12 mouse cellular contexts compared by ENCODE assay signal in the genomic region with DNA sequence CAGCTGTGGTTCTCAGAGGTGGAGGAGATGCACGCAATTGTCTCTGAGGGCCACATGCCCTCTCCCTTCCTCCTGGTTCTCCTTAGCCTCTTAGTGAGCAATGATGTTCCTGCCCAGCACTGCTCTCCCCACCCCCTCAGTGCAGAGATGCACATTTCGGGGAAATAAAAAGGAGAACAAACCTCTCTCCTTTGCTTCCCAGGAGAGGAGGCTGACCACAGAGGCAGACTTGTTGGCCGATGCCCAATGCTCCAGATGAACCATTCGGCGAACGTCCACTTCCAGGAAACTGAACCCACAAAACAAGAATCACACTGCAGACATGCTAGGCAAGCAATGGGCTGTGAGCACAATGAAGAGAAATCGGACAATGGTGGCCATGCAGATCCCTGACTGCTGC.
DNase-seq lines count a peak whose midpoint lies in the region; ATAC-seq and TF ChIP-seq lines count a peak whose summit lies in the region.
"Had no signal": no experiment of that assay in that cellular context is flagged by ENCODE, and none has a peak within 500 bp of the region (broad histone marks: within the 10 kb centered on the region; RNA-seq: fewer than 3 reads in every experiment).

No protein-coding gene starts in this region.

- WGBS in stomach, postnatal 0 days: 73% methylated on average over 7 of the region's 7 CpGs

- H3K4me1 ChIP-seq in bone marrow macrophage, adult 2 months (ENCODE audit: control insufficient read depth, insufficient read depth, low read length): peaks cover 65% of the 10 kb centered on the region
- no peaks in the 10 kb centered on the region for H3K4me1 ChIP-seq in stomach, postnatal 0 days (replicated peaks; ENCODE audit: control insufficient read depth, insufficient read depth)
- H3K4me1 ChIP-seq: forebrain, embryonic 13.5 days had no signal

- TF ChIP-seq POLR2A in bone marrow macrophage, adult 2 months (IDR thresholded peaks at IDR 0.05; ENCODE audit: borderline replicate concordance, low read depth, low read length): no peak

- H3K9ac ChIP-seq in stomach, postnatal 0 days (ENCODE audit: low read length): no peak overlapping the region
- H3K9ac ChIP-seq: forebrain, embryonic 13.5 days; kidney, embryonic 15.5 days had no signal

- no peak for ATAC-seq in stomach, postnatal 0 days (ENCODE audit: low FRiP score, low TSS enrichment)
- ATAC-seq: forebrain, embryonic 13.5 days; Patski had no signal

- H3K4me3 ChIP-seq in bone marrow macrophage, adult 2 months (ENCODE audit: insufficient read depth, low read length): no peak overlapping the region
- H3K4me3 ChIP-seq in stomach, postnatal 0 days (ENCODE audit: low read depth, low read length): no peak overlapping the region
- H3K4me3 ChIP-seq: forebrain, embryonic 13.5 days; hindbrain, embryonic 10.5 days; kidney, embryonic 15.5 days had no signal

- intact Hi-C loops in left cerebral cortex, postnatal 25 days (cut with DNase I): no loop called here

- TF ChIP-seq CTCF in bone marrow macrophage, adult 2 months (IDR thresholded peaks at IDR 0.05; ENCODE audit: low read depth, low read length): no peak
- no peak for TF ChIP-seq CTCF in stomach, postnatal 0 days (IDR thresholded peaks at IDR 0.05; ENCODE audit: low read depth)

- H3K27me3 ChIP-seq in stomach, postnatal 0 days (ENCODE audit: control insufficient read depth, insufficient read depth, low read length): no peaks in the 10 kb centered on the region
- H3K27me3 ChIP-seq: forebrain, embryonic 13.5 days; kidney, embryonic 15.5 days; Patski had no signal

- no peak for TF ChIP-seq EP300 in stomach, postnatal 0 days (optimal IDR thresholded peaks at IDR 0.05)

- no peak overlapping the region for H3K4me2 ChIP-seq in stomach, postnatal 0 days (replicated peaks; ENCODE audit: low read depth)
- H3K4me2 ChIP-seq: forebrain, embryonic 13.5 days; kidney, embryonic 15.5 days had no signal

- no peaks in the 10 kb centered on the region for H3K36me3 ChIP-seq in stomach, postnatal 0 days (ENCODE audit: control insufficient read depth, insufficient read depth, low read length)
- H3K36me3 ChIP-seq: hindbrain, embryonic 10.5 days; kidney, embryonic 15.5 days had no signal

- DNase-seq in left cerebral cortex, postnatal 25 days (ENCODE audit: low spot score in 2 of 2): peak; percentile 25 to 38
- no peak for DNase-seq in left cerebral cortex, adult 8-10 months (ENCODE audit: low spot score in 2 of 2)
- DNase-seq in gastrocnemius, postnatal 25 days: peak; percentile 49
- peak; percentile 38 for DNase-seq in monocyte, adult 2 months (ENCODE audit: low read depth in 1 of 2, low spot score in 2 of 2)
- no peak for DNase-seq in stomach, postnatal 0 days (ENCODE audit: low spot score)
- no peak for DNase-seq in adrenal gland, adult 8-10 months
- DNase-seq: thymus, postnatal 4 days had no signal

- no peaks in the 10 kb centered on the region for H3K9me3 ChIP-seq in stomach, postnatal 0 days (ENCODE audit: control insufficient read depth, low read length)
- H3K9me3 ChIP-seq: forebrain, embryonic 13.5 days; hindbrain, embryonic 10.5 days; kidney, embryonic 15.5 days had no signal

- peak overlapping the region; percentile 68 for H3K27ac ChIP-seq in bone marrow macrophage, adult 2 months (ENCODE audit: insufficient read depth, low read depth, low read length)
- H3K27ac ChIP-seq in stomach, postnatal 0 days (replicated peaks): no peak overlapping the region; the same call in 1 of the 2 replicates
- H3K27ac ChIP-seq: forebrain, embryonic 13.5 days; hindbrain, embryonic 10.5 days; kidney, embryonic 15.5 days had no signal

Comparison
In these comparisons a context has a peak if more than half of its experiments do, and no peak if none do; other contexts are left out.
1. DNase-seq: peak in left cerebral cortex, postnatal 25 days (2 of 2), gastrocnemius, postnatal 25 days (single experiment) and monocyte, adult 2 months (2 of 2); none in left cerebral cortex, adult 8-10 months (0 of 2), stomach, postnatal 0 days (single experiment) and adrenal gland, adult 8-10 months (single experiment).